22 mouse cellular contexts compared by ENCODE assay signal in the genomic region with DNA sequence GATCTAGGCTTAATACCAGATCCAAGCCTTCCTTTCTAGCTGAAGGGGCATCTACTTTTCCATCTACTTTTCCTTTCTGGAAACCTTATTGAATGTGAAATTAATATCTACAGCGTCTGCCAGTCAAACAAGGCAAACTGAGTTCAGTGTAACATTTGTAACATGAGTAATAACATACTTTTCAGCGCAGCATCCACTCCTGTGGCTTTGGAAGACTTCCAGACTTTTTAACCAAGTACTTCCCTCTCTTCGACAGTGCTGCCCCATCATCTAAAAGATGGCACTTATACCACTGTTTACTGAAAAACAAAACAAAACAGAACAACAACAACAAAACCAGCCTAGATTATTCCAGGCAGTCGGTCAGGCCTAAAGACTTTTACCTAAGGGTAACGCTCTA.
DNase-seq lines count a peak whose midpoint lies in the region; ATAC-seq and TF ChIP-seq lines count a peak whose summit lies in the region.
"Had no signal": no experiment of that assay in that cellular context is flagged by ENCODE, and none has a peak within 500 bp of the region (broad histone marks: within the 10 kb centered on the region; RNA-seq: fewer than 3 reads in every experiment).

No protein-coding gene starts in this region.

- TF ChIP-seq CTCF in bone marrow macrophage, adult 2 months (IDR thresholded peaks at IDR 0.05; ENCODE audit: low read depth, low read length), result no peak

- 0 out of 2 replicates have a peak, but pooled peaks have one; percentile 46 for ATAC-seq in megakaryocyte progenitor cell, adult 5-6 weeks (replicated peaks; ENCODE audit: poor library complexity)
- no peak for ATAC-seq in forebrain, embryonic 16.5 days
- ATAC-seq: forebrain, postnatal 0 days; intestine, embryonic 16.5 days had no signal

- no peak overlapping the region for H3K9ac ChIP-seq in forebrain, embryonic 16.5 days (replicated peaks; ENCODE audit: low read depth, low read length)
- H3K9ac ChIP-seq: embryonic facial prominence, embryonic 15.5 days; forebrain, embryonic 12.5 days; forebrain, postnatal 0 days; heart, embryonic 15.5 days; hindbrain, embryonic 15.5 days had no signal

- DNase-seq in 3134 (ENCODE audit: extremely low read depth, insufficient read length, low spot score) (peak; percentile 46), 3T3-L1 (ENCODE audit: low read depth, low spot score) (peak; percentile 81)
- DNase-seq in left cerebral cortex, postnatal 14 days (ENCODE audit: low spot score in 2 of 2), result no peak
- no peak for DNase-seq in lung, adult 18-20 months
- DNase-seq: adrenal gland, postnatal 10 days; cerebellum, adult 11-12 months; cerebellum, adult 9-10 months; cerebellum, postnatal 25 days; forebrain, postnatal 0 days; gastrocnemius, postnatal 14 days; heart, adult 2 months; heart, postnatal 36 days had no signal

- intact Hi-C loops in left cerebral cortex, postnatal 14 days (cut with DNase I), result no loop called here

- peak overlapping the region; percentile 30; the same call in 1 of the 2 replicates for H3K27ac ChIP-seq in bone marrow macrophage, adult 2 months (ENCODE audit: insufficient read depth, low read depth, low read length)
- no peak overlapping the region for H3K27ac ChIP-seq in forebrain, embryonic 16.5 days (ENCODE audit: low read length)
- H3K27ac ChIP-seq: embryonic facial prominence, embryonic 15.5 days; forebrain, embryonic 12.5 days; heart, adult 2 months; heart, embryonic 15.5 days; hindbrain, embryonic 15.5 days had no signal

- H3K4me2 ChIP-seq in forebrain, embryonic 16.5 days (ENCODE audit: low read length), result no peak overlapping the region
- H3K4me2 ChIP-seq: embryonic facial prominence, embryonic 15.5 days; forebrain, embryonic 12.5 days; heart, embryonic 11.5 days; heart, embryonic 15.5 days; hindbrain, embryonic 15.5 days had no signal

- TF ChIP-seq POLR2A in bone marrow macrophage, adult 2 months (IDR thresholded peaks at IDR 0.05; ENCODE audit: borderline replicate concordance, low read depth, low read length), result no peak

- H3K4me1 ChIP-seq in bone marrow macrophage, adult 2 months (ENCODE audit: control insufficient read depth, insufficient read depth, low read length), result peaks cover 7% of the 10 kb centered on the region
- H3K4me1 ChIP-seq in forebrain, embryonic 16.5 days (replicated peaks; ENCODE audit: control insufficient read depth, insufficient read depth, low read length), result no peaks in the 10 kb centered on the region
- H3K4me1 ChIP-seq: embryonic facial prominence, embryonic 15.5 days; forebrain, embryonic 12.5 days; heart, embryonic 15.5 days; hindbrain, embryonic 15.5 days had no signal

- WGBS in forebrain, embryonic 16.5 days, result 86% methylated on average over 5 of the region's 5 CpGs

- H3K9me3 ChIP-seq in forebrain, embryonic 16.5 days (ENCODE audit: control insufficient read depth, low read length), result no peaks in the 10 kb centered on the region
- H3K9me3 ChIP-seq: embryonic facial prominence, embryonic 15.5 days; forebrain, embryonic 12.5 days; heart, embryonic 15.5 days; hindbrain, embryonic 15.5 days had no signal

- no peak overlapping the region for H3K4me3 ChIP-seq in bone marrow macrophage, adult 2 months (ENCODE audit: insufficient read depth, low read length)
- H3K4me3 ChIP-seq in forebrain, embryonic 16.5 days (replicated peaks; ENCODE audit: low read length), result no peak overlapping the region
- H3K4me3 ChIP-seq: embryonic facial prominence, embryonic 15.5 days; forebrain, embryonic 12.5 days; heart, adult 2 months; heart, embryonic 15.5 days; hindbrain, embryonic 15.5 days had no signal

- no peaks in the 10 kb centered on the region for H3K36me3 ChIP-seq in forebrain, embryonic 16.5 days (ENCODE audit: control insufficient read depth, insufficient read depth)
- H3K36me3 ChIP-seq: embryonic facial prominence, embryonic 15.5 days; forebrain, embryonic 12.5 days; heart, embryonic 15.5 days; hindbrain, embryonic 15.5 days had no signal

- no peaks in the 10 kb centered on the region for H3K27me3 ChIP-seq in forebrain, embryonic 16.5 days (replicated peaks; ENCODE audit: control insufficient read depth, insufficient read depth, low read length)
- H3K27me3 ChIP-seq: CH12.LX; embryonic facial prominence, embryonic 15.5 days; forebrain, embryonic 12.5 days; heart, embryonic 15.5 days; hindbrain, embryonic 15.5 days had no signal

Comparison
In these comparisons a context has a peak if more than half of its experiments do, and no peak if none do; other contexts are left out.
1. DNase-seq: peak in 3134 (single experiment) and 3T3-L1 (single experiment); none in left cerebral cortex, postnatal 14 days (0 of 2) and lung, adult 18-20 months (0 of 2).